Mouse (Mus musculus) urinary bladder, postnatal 14 days (tissue): ENCODE measurements at regions not wholly inside any gene's neighbourhood (a gene's known extent, or its start where the extent isn't known, plus 50 kb on each side); places are given as distances from the start of the nearest gene placed in this dataset.
A peak's percentile ranks its signal among the peaks of the same experiment; 100 is the strongest.
"Not testable (repeated sequence)": the region's sequence is repeated elsewhere in the genome, so short reads cannot be mapped to it uniquely, and the experiment has no call there.

Source experiments
- DNase-seq: peaks from one replicate; pipeline ENCODE4 v3.0.0; 2021; ENCODE audit warnings: low spot score

- DNase-seq: not testable (repeated sequence)
Observed at GRCm38 (mm10) chr8:20812164-20812872, 80.2 kb upstream of the Defb33 start.

GRCm38 (mm10) chr8:20813493-20813892 lies 79.0 kb upstream of the Defb33 start:
- peak; percentile 10 for DNase-seq

- DNase-seq: peak; percentile 40
Observed at GRCm38 (mm10) chr8:20822434-20822833, 70.0 kb upstream of the Defb33 start.

GRCm38 (mm10) chr8:20823219-20823618 lies 69.2 kb upstream of the Defb33 start:
- DNase-seq: peak; percentile 10

- not testable (repeated sequence) for DNase-seq
Observed at GRCm38 (mm10) chr8:20839481-20839880, 53.0 kb upstream of the Defb33 start.
